Mouse (Mus musculus) heart, adult 9 months (tissue): ENCODE measurements around the gene Pax5.
"Not testable (repeated sequence)": the region's sequence is repeated elsewhere in the genome, so short reads cannot be mapped to it uniquely, and the experiment has no call there.

ENCODE experiments used
- DNase-seq, 2 experiments: peaks; one replicate each; pipeline ENCODE4 v3.0.0; 2022; ENCODE audit warnings: low spot score in 2 of 2

The Pax5 gene

DNA sequence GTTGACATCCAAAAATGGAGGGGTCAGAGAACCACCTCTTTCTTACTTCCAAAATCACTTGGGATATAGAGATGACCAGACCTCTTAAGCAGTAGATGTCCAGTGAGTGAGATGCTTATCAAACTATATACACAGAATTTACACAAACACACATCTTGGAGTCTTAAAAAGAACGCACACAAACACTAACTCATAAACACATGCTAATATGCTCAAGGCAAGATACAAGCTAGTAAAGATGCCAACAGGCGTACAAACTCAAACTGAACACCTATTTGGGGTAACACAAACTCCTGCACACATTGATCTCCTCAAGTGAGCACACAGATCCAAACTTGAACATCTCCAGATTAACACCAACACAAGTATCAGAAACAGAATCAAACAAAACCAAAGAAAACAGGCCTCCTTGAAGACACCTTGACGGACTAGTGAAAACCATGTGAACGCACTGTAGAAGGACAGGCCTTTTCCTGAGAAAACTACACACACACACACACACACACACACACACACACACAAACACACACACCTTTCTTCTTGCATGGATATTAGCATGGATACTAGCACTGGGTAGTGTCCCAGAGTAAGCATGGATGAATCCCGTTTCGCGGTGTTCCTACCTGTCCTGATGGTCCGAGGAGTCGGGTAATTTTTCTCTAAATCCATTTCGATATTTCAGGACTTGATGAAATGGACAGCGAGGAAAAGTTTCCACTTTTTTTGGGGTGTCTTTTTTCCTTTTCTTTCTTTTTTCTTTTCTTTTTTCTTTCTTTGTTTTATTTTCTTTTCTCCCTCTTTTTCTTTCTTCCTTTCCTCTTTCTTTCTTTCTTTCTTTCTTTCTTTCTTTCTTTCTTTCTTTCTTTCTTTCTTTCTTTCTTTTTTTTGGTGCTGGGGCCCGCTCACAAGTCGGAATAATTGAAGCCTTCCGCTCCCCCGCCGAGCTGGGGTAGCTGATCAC is at the start of gene Pax5:
Pax5 (minus strand) TSS at position 748 of the 961 bp plus-strand sequence.
- no peak for DNase-seq

DNA sequence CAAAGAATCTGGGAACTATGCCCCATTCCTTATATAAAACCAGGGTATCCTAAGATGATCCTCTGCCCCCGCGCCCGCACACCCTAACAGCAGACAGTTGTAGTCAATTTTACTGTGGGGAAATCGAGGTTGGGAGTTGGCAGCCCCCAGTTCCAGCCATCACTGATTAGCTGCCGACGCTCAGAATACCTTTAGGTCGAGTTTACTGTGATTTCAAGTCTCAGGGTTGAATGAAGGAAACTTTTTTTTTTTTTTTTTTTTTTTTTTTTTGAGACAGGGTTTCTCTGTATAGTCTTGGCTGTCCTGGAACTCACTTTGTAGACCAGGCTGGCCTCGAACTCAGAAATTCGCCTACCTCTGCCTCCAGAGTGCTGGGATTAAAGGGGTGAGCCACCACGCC is 46.8 kb upstream of the Pax5 start:
- not testable (repeated sequence) for DNase-seq

DNA sequence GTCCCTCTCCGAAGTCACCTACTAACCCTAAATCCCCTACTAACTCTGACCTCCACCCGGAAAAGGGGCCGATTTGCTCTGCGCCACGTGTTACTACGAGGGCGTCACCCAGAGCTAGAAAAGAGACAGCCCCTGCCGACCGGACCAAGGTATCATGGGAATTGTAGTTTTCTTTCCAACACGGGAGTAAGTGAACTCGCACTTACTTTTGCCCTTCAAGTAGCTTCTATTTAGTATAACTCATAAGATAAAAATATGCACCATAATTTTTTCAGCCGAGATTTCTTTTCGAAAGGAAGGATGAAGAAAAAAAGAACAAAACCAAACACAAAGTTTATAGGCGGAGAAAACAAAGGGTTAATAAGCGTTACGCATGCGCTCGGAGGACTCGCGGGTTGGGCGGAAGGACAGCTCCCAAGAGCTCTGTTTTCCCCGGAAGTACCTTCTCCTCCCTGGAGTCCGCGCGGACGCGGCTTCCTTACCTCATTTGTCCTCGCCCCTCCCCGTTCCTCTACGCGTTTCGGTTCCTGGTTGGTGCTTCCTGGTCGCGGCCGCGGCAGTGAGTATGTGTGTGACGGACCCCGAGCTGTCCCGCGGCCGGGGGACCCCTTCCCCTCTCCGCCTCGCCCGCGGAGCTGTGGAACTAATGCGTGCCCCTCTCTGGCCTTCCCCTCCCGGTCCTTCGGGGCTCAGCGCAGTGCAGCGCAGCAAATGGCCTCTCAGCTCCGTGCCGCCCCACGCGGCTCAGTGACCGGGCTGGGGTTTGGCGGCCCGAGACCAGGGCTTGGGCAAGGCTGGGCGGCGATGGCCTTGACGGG is 46.1 kb upstream of the Pax5 start:
- DNase-seq = peak; percentile 94

DNA sequence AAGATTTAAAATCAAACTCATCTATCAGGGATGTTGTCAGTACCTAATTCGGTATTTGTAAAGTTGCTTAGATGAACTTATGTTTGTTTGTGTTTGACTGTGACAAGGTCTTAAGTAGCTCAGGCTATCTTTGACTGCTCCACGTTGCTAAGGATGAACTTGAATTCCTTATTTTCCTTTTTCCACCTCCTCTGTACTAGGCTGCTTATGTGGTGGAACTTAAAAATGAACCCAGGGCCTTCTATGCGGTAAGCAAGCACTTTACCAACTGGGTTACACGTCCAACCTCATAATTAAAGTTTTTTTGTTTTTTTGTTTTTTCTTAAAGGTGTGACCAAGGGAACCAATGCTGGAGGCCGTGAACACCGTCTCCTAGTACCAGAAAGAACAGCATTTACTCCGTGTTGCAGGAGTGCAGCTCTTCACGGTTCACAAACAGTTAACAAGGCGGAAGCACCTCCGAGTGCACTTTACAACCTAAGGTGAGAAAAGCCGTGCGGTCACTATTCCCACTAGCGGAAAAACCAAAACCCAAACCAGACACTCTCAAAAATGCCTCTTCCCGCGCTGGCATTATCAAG is 45.4 kb upstream of the Pax5 start, which contains the start of gene Zcchc7:
Zcchc7 (plus strand) TSS at position 325 of the 581 bp plus-strand sequence.
- DNase-seq = no peak

DNA sequence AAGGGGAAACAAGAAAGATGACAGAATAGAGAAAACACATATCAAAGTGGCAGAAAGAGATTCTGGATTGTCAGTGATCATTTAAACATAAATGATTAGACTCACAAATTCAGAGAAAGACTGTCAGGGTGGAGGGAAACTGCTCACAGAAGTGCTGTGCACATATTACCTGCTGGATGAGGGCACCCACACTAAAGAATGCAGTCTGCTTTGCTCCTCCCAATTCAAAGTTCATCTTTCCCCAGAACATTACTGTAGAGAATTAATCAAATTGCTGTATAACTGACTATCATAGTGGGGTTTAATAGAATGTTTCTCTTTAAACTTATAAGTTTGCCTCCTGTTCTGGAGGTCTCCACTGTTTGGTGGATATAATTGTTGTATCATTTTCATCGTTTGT is 30.2 kb upstream of the Pax5 start:
- no peak for DNase-seq

DNA sequence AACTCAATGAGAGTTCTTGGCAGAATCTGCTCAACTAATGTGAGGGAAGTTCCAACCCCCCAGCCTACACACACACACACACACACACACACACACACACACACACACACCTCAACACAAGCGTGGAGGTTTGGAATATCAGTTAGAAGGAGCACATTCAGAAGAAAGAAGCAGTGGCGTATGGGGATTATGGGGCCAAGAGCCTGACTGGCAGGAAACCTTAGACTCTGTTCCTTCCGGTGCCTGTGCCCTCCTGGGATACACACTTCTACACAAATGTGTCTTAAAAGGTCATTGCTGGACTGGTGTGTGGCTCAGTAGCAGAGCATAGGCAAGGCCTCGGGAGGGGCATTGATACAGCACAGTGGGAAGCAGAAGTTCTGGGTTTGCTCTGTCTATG is 10.9 kb upstream of the Pax5 start:
- DNase-seq = no peak

DNA sequence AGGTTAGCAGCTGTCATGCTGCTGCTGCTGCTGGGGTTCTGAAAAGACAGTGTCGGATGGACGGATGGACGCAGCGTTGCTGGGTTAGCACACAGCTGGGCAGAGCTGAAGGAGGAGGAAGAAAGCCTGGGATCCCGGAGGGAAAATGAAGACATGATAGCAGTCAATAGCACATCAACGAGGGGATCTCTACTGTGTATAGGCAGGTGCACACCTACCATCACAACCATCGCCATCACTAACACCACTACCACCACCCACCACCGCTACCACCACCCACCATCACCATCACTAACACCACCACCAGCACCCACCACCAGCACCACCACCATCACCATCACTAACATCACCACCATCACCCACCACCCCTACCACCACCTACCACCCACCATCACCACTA is 9.8 kb upstream of the Pax5 start:
- DNase-seq = no peak

DNA sequence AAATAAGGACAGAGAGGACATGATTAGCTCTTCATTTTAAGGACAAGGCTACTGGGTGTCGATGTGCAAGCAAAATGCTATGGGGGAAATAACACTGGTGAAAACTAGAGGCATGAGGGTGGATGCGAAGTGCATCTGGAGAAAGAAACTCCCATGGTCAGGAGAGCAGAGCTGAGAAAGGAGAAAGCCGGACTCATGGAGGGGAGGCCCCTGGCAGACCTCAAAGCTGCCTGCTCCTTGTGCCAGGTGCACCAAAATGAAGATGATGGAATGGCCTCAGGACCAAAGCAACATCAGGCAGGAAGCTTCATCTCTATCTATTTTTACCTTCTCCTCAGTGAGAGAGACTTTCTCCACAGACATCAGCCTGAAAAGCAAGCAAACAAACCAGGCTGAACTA is 7.4 kb upstream of the Pax5 start:
- no peak for DNase-seq

DNA sequence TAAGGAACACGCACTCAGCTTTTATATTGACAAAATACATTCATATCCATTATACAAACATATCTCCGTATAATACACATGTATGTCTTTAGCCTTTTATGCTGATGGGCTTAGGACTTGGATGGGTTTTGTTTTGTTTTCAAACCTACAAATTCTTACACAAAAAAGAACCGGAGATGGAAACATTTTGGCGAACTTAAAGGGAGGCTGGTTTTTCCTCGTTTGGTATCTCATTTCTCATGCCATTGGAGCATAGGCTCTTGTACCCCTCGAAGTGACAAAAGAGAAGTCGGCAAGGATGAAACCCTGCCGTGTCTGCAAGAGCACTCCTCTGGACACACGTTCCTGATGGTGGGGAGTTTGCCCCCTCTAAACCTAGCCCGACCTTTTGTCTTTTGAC is 6.1 kb upstream of the Pax5 start:
- DNase-seq = no peak

DNA sequence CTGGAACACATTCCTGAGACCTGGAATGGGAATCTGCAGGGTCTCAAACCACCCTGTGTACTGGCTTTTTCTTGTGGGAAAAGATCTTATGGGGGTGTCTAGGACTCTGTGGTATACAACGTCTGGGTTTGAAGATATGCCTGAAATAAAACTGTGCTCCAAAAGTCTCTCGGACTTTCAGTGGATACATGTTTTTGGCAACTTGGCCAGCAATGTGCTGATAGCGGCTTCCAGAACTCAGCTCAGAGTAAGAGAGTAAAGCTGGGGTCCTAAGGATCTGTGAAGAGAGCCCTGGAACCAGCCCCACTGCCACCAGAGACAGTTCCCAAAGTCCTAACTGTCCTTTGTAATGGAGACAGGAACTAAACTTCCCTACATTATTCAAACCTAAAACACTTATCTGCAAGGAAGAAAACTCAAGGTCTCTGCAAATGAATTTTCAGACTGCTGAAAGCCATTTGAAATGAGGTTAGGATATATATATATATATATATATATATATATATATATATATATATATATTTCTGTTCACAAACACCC is 5.4 kb upstream of the Pax5 start:
- no peak for DNase-seq

DNA sequence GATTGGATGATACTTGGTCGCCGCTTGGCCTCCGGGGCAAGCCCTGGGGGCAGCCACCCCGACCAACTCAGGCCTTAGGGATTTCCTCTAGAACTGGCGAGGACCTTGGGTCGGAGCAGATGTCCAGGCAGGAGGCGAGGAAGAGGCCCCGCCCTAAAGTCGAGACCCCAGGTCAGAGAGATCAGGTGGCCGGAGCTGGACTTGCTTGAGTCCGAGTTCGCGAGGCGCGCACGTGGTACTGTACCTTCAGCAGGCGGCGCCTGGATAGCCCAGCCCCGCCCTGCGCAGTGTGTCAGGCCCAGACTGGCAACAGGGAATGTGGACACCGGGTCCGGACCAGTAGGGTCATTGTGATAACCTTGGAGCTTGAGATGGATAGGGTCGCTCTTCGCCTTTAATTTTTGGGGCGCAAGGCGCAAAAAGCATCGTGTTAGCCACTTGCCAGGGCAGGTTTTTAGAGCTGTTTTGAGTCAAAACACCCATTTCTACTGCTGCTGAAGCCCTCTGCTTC is 3.9 kb upstream of the Pax5 start:
- no peak for DNase-seq

DNA sequence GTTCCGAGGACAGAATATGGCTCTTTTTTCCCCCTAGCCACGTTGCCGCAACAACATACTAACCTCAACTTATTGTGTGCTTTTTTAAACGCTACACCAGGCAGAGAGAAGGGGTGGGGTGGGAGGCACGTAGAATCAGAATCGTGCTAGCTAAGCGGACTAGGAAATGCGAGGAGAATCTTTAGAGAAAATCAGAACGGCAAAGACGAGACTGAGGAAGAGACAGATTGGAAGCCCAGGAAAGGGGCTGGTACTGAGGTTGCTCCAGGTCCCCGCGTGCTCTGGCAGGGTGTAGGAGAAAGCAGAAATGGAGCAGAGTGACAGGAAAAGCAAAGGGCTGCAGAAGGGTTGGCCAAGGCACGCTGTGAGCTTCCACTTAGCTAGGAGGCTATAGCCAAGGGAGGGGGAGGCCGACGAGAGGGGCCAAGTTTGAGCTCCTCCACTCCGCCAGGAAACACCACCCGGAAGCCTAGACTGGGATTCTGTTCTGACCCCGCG is 3.3 kb upstream of the Pax5 start:
- no peak for DNase-seq

DNA sequence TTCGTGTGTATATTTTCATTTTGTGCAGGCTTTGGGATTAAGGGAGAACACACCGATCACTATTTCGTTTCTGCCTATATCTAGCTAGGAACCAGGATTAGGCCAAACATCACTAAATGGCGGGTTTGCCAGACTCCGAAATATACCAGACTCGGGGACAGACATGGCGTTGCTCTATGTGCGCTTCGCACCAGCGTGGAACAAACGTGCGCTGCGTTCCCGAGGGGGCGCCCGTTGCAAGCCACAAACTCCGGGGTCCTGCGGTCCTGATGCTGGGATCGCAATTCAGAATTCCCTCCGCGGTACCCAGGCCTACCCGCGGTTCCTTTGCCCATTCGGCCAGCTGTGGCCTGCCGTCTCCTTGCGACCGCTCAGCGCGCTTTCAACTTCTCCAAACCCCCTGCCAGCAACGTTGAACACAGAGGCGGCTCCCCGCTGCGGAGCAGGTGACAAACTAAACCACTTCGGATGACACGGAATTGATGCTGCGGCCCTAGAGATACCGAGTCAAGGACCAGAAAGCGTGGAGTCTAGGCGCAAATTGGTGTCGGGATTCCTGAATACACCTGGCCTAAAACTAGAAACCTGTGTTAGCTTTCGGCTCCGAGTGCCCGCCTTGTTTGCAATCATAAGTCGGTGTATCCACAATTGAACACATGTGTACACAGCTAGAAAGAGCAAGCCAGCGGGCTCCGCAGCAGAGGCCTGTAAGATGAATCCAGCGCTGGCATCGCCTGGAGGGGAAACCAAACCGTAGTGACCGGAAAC is 2.7 kb upstream of the Pax5 start:
- DNase-seq = no peak

DNA sequence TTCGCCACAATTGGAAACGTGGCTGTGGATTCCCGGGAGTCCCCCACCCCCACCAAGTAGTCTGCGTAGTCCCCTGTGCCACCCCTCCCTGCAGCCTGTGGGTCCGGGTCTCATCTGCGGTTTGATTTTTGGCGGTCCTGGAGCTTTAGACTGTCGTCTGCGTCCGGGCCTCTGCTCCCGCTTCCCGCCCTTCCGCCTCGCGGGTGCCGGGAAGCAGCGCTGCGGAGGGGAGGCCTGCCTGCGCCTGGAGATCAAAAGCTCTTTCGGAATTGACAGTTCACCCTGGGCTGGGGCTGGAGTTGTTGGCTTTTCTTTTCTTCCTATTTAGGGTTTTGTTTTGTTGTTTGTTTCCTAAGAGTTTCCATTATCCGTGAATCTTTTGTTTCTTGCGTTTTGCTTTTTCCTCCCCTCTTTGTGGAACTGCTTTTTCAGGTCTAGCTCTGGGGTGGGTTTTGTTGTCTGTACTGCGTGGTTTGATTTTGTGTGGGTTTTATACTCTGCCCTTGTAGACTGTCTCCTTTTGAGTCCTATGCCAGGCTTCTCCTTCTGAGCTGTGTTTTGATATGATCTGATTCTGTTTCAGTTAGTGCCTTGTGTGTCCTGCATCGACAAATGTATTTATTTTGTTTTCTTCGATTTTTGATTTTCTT is 1.9 kb upstream of the Pax5 start:
- DNase-seq = no peak

DNA sequence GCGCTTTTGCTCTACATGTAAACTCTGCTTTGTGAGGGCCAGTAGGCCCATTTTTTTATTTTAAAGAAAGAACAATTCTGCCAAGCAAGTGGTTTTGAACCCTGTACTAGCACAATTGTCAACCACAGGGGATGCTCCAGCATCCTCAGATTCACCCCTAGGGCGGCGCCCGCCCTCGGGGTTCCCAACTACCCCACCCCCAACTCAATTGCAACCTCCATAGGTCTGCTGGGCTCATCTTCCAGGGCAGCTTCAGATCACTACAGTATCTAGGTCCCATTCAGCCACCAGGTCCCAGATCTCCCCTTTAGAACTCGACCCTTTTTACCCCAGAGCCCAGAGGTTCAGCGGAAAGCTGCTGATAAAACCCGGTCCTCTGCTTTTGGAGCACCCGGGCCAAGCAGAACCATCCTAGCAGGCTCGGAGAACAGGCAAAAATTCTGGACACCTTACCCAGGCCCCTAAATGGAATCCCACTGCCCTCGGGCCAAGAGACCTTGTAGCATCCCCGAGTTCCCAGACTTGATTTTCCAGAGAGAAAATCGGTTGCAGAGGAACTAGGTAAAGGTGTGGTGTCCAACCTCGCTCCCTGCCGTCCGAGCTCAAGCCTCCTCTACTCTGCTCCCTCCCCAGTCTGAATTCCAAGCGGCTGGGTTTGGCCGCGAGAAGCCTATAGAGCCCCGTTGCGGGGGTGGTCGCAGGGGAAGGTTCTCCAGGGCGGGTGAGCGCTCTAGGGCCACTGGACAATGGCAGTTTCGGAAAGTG is 1.0 kb upstream of the Pax5 start:
- no peak for DNase-seq

DNA sequence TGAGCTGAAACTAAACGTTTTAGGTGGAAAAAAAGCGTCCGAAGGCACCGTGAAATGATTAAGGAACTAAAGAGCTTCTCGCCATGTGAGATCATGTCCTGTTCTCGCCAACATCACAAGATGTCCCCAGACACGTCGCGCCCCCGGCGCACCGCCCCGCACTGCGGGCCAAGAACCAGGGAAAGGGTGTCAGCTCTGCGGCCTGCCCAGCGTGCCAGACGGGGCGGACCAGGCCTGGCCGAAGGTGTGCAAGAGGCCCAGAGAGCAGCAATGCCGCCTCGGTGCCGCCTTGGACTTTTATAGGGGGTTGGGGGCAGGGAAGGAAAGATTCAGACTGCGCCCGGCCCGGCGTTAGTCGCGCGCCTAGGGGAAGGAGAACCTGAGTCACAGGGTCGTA is 412 bp upstream of the Pax5 start:
- no peak for DNase-seq

DNA sequence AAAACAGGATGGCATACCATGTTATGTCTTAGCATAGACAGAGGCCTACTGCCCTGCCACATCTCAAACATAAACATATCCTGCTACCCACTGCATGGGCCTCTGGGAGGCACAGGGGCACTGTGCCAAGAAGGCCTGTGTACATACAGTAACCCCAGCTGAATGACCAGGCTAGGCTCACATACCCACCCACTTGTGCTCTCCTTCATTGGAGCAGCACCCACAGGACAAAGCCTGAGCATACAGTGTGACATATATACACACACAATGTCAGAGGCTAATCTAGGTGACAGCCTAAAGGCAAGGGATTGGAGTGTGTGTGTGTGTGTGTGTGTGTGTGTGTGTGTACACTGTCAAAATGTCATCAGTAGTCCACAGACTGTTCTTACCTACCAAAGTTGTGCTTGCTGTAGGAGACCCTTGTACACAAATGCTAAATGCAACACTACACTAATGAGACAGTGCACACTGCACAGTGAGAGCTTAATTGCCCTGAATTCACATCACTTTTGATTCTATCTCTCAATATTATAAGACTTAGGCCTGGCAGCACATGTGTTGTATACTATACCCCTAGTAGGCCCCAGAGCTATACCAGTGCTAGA is 1.1 kb downstream of the Pax5 start:
- DNase-seq = no peak

DNA sequence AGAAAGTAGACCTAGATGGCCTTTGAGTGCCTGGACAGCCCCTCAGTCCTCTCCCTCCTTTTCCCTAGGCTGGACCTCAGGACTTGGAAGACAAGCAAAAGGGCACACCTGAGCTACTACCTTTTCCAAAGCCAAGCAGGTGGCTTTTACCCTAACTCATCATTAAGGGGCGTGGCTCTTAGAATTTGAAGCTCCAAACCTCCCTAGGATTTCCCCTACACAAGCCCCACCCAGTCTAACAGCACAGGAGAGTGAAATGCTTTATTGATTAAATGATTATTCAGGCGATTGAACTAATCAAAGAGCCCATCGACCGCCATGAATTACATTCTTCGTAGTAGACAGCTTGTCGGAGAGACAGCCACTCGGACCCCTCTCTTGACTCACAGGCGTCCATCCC is 2.0 kb downstream of the Pax5 start:
- no peak for DNase-seq

DNA sequence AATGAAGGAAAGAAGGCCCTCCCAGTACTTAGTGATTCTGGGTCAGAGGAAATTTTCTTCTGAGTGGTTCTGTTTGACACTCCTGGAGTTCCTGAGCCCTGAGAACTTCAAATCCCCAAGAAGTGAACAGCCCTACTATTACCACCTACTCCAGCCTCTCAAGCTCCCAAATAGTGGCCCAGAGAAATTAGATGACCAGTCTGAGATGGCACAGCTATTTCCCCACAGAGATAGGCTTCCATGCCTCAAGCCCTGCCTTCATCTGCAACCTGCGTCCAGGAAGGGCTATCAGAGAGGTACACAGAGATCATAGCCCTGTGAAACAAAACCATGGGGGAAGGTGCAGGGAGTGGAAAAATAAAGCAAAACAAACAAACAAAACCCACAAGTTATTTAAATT is 3.4 kb downstream of the Pax5 start:
- DNase-seq = no peak
